Mouse (Mus musculus) neural tube, embryonic 15.5 days (tissue): ENCODE data around the gene Zfp668. TPM values are rescaled to one million over a fixed set of nuclear protein-coding genes. Genes with fewer than 3 reads are reported as not detected.
A peak's percentile ranks its signal among the peaks of the same experiment; 100 is the strongest.

Experiments used
- ATAC-seq: fragments of 200-750 bp; cut with Nextera tagmentation; 2 replicates; pipeline ENCODE4 v1.8.0; 2017; ENCODE audit warnings: mild to moderate bottlenecking, moderate TSS enrichment, moderate library complexity; ENCODE audit not compliant: low FRiP score
- H3K27ac ChIP-seq: fragments of 300-500 bp; sonication (generic); replicated peaks from 2 replicates; pipeline ENCODE4 v1.5.1; 2015; ENCODE audit warnings: mild to moderate bottlenecking, inconsistent platforms
- H3K27me3 ChIP-seq: fragments of 300-500 bp; sonication (generic); replicated peaks from 2 replicates; pipeline ENCODE4 v1.6.1; 2015; ENCODE audit warnings: inconsistent platforms
- H3K36me3 ChIP-seq: fragments of 300-500 bp; sonication (generic); 2 replicates; pipeline ENCODE4 v1.6.1; 2015; ENCODE audit warnings: inconsistent platforms
- H3K4me1 ChIP-seq: fragments of 300-500 bp; sonication (generic); 2 replicates; pipeline ENCODE4 v1.6.1; 2015; ENCODE audit warnings: inconsistent platforms
- H3K4me2 ChIP-seq: fragments of 300-500 bp; sonication (generic); 2 replicates; pipeline ENCODE4 v1.6.1; 2015; ENCODE audit warnings: inconsistent platforms, mild to moderate bottlenecking, moderate library complexity
- H3K4me3 ChIP-seq: fragments of 300-500 bp; sonication (generic); replicated peaks from 2 replicates; pipeline ENCODE4 v1.5.1; 2015; ENCODE audit warnings: mild to moderate bottlenecking, inconsistent platforms
- H3K9ac ChIP-seq: fragments of 300-500 bp; sonication (generic); replicated peaks from 2 replicates; pipeline ENCODE4 v1.6.1; 2015; ENCODE audit warnings: mild to moderate bottlenecking, inconsistent platforms
- H3K9me3 ChIP-seq: fragments of 300-500 bp; sonication (generic); replicated peaks from 2 replicates; pipeline ENCODE4 v1.6.1; 2016; ENCODE audit warnings: inconsistent platforms
- WGBS: fragments of 180-500 bp; shearing (Covaris S2); methylation state at CpG from one replicate; pipeline ENCODE4 v1.1.7; 2015; ENCODE audit warnings: mixed read lengths; 5-methylcytosine and 5-hydroxymethylcytosine counted together
- polyA plus RNA-seq: library from polyadenylated mRNA; unstranded; fragments of >200 nt; fragmentation: Nextera tagmentation; extraction: Ambion mirVana; gene quantifications from 2 replicates; pipeline ENCODE4 v1.2.1, GENCODE M21; 2015

Zfp668 gene
- polyA plus RNA-seq = 28.9 and 30.4 TPM in 2 replicates

- Histone ChIP-seq H3K4me3 (peak within 1 kb of the TSS; percentile 98), H3K36me3 (peaks cover 40% of the 10 kb centered on the region), H3K4me1 (peaks cover 42% of the 10 kb centered on the region), H3K27me3 (no peaks in the 10 kb centered on the region), H3K4me2 (peak within 1 kb of the TSS; percentile 83), H3K9ac (peak within 1 kb of the TSS; percentile 98), H3K9me3 (no peaks in the 10 kb centered on the region), H3K27ac (peak within 1 kb of the TSS; percentile 100)
- WGBS = under 1% methylated on average over 60 of the region's 60 CpGs
- peak; percentile 54 for ATAC-seq
These were observed at the start of gene Zfp668 for GRCm38 (mm10) chr7:127876467-127877348. Gene Zfp668 (minus strand): TSS chr7:127876828.

- Histone ChIP-seq H3K9me3 (no peaks in the 10 kb centered on the region), H3K4me3 (no peak overlapping the region), H3K27me3 (peaks cover 32% of the 10 kb centered on the region), H3K27ac (no peak overlapping the region), H3K4me1 (peaks cover 11% of the 10 kb centered on the region; the same call in 1 of the 2 replicates), H3K9ac (no peak overlapping the region), H3K36me3 (peaks cover 52% of the 10 kb centered on the region), H3K4me2 (no peak overlapping the region)
- 92% methylated on average over 8 of the region's 8 CpGs for WGBS
- no peak for ATAC-seq
These were observed 49.4 kb upstream of the Zfp668 start for GRCm38 (mm10) chr7:127926066-127926465.

GRCm38 (mm10) chr7:127925252-127925651 lies 48.6 kb upstream of the Zfp668 start:
- Histone ChIP-seq H3K27me3 (peaks cover 27% of the 10 kb centered on the region), H3K9ac (no peak overlapping the region), H3K27ac (no peak overlapping the region), H3K4me2 (no peak overlapping the region), H3K4me1 (peaks cover 11% of the 10 kb centered on the region; the same call in 1 of the 2 replicates), H3K36me3 (peaks cover 57% of the 10 kb centered on the region), H3K4me3 (no peak overlapping the region), H3K9me3 (no peaks in the 10 kb centered on the region)
- 80% methylated on average over 5 of the region's 5 CpGs for WGBS
- no peak for ATAC-seq

GRCm38 (mm10) chr7:127923714-127924113 lies 47.1 kb upstream of the Zfp668 start:
- no peak overlapping the region for H3K4me2 ChIP-seq
- no peak for ATAC-seq
- no peak overlapping the region for H3K27ac ChIP-seq
- WGBS = 94% methylated on average over 5 of the region's 5 CpGs
- H3K27me3 ChIP-seq = peaks cover 12% of the 10 kb centered on the region
- H3K4me3 ChIP-seq = no peak overlapping the region
- peaks cover 57% of the 10 kb centered on the region for H3K36me3 ChIP-seq
- H3K9me3 ChIP-seq = no peaks in the 10 kb centered on the region
- H3K4me1 ChIP-seq = no peaks in the 10 kb centered on the region
- H3K9ac ChIP-seq = no peak overlapping the region

GRCm38 (mm10) chr7:127922451-127923275 lies 46.0 kb upstream of the Zfp668 start:
- 92% methylated on average over 6 of the region's 6 CpGs for WGBS
- Histone ChIP-seq H3K9ac (no peak overlapping the region), H3K27me3 (peaks cover 1% of the 10 kb centered on the region), H3K4me1 (no peaks in the 10 kb centered on the region), H3K9me3 (no peaks in the 10 kb centered on the region), H3K4me2 (no peak overlapping the region), H3K4me3 (no peak overlapping the region), H3K36me3 (peaks cover 61% of the 10 kb centered on the region), H3K27ac (no peak overlapping the region)
- ATAC-seq = no peak

GRCm38 (mm10) chr7:127921516-127921915 lies 44.9 kb upstream of the Zfp668 start:
- no peak overlapping the region for H3K9ac ChIP-seq
- no peaks in the 10 kb centered on the region for H3K4me1 ChIP-seq
- no peak overlapping the region for H3K4me3 ChIP-seq
- H3K36me3 ChIP-seq = peaks cover 66% of the 10 kb centered on the region
- H3K27ac ChIP-seq = no peak overlapping the region
- no peak for ATAC-seq
- H3K4me2 ChIP-seq = no peak overlapping the region
- no peaks in the 10 kb centered on the region for H3K9me3 ChIP-seq
- no peaks in the 10 kb centered on the region for H3K27me3 ChIP-seq
- 66% methylated on average over 8 of the region's 8 CpGs for WGBS

- no peak for ATAC-seq
- H3K36me3 ChIP-seq = peaks cover 58% of the 10 kb centered on the region
- 75% methylated on average over 7 of the region's 7 CpGs for WGBS
These were observed 42.7 kb upstream of the Zfp668 start for GRCm38 (mm10) chr7:127919290-127919689.

GRCm38 (mm10) chr7:127918203-127918602 lies 41.6 kb upstream of the Zfp668 start:
- Histone ChIP-seq H3K4me1 (peaks cover 4% of the 10 kb centered on the region), H3K36me3 (peaks cover 49% of the 10 kb centered on the region), H3K4me3 (no peak overlapping the region), H3K4me2 (no peak overlapping the region), H3K9ac (no peak overlapping the region), H3K27me3 (no peaks in the 10 kb centered on the region), H3K27ac (no peak overlapping the region), H3K9me3 (no peaks in the 10 kb centered on the region)
- WGBS = 59% methylated on average over 3 of the region's 3 CpGs
- no peak for ATAC-seq

More at GRCm38 (mm10) chr7:127919290-127919689, 42.7 kb upstream of the Zfp668 start:
- Histone ChIP-seq H3K4me2 (no peak overlapping the region), H3K4me3 (no peak overlapping the region), H3K27me3 (no peaks in the 10 kb centered on the region), H3K9me3 (no peaks in the 10 kb centered on the region), H3K27ac (no peak overlapping the region), H3K4me1 (no peaks in the 10 kb centered on the region), H3K9ac (no peak overlapping the region)

GRCm38 (mm10) chr7:127915293-127915692 lies 38.7 kb upstream of the Zfp668 start:
- H3K4me1 ChIP-seq = peaks cover 15% of the 10 kb centered on the region
- H3K4me2 ChIP-seq = no peak overlapping the region
- no peak for ATAC-seq
- peaks cover 28% of the 10 kb centered on the region for H3K36me3 ChIP-seq
- no peaks in the 10 kb centered on the region for H3K27me3 ChIP-seq
- H3K9me3 ChIP-seq = no peaks in the 10 kb centered on the region
- 95% methylated on average over 12 of the region's 12 CpGs for WGBS
- no peak overlapping the region for H3K27ac ChIP-seq
- no peak overlapping the region for H3K4me3 ChIP-seq
- H3K9ac ChIP-seq = no peak overlapping the region

GRCm38 (mm10) chr7:127912938-127913337 lies 36.3 kb upstream of the Zfp668 start:
- ATAC-seq = no peak
- no peaks in the 10 kb centered on the region for H3K9me3 ChIP-seq
- H3K27ac ChIP-seq = peak overlapping the region; percentile 82
- WGBS = 34% methylated on average over 4 of the region's 4 CpGs
- peak overlapping the region; percentile 74 for H3K9ac ChIP-seq
- peaks cover 15% of the 10 kb centered on the region for H3K4me1 ChIP-seq
- H3K4me3 ChIP-seq = peak overlapping the region; percentile 86
- H3K4me2 ChIP-seq = peak overlapping the region; percentile 70
- peaks cover 43% of the 10 kb centered on the region for H3K36me3 ChIP-seq
- H3K27me3 ChIP-seq = no peaks in the 10 kb centered on the region

GRCm38 (mm10) chr7:127912190-127912871 lies 35.7 kb upstream of the Zfp668 start, which contains the start of gene Kat8:
Gene Kat8 (plus strand): TSS chr7:127912516.
- Histone ChIP-seq H3K9me3 (no peaks in the 10 kb centered on the region), H3K36me3 (peaks cover 46% of the 10 kb centered on the region), H3K4me3 (peak within 1 kb of the TSS; percentile 86), H3K27ac (peak within 1 kb of the TSS; percentile 82), H3K9ac (peak within 1 kb of the TSS; percentile 74), H3K4me2 (peak within 1 kb of the TSS; percentile 70), H3K4me1 (peaks cover 15% of the 10 kb centered on the region), H3K27me3 (no peaks in the 10 kb centered on the region)
- WGBS = 2% methylated on average over 40 of the region's 40 CpGs
- peak; percentile 96 for ATAC-seq
